Comparison of ENCODE assay signal across 26 mouse cellular contexts in genomic region chr14:57154916-57155315, GRCm38 (mm10). TPM values are rescaled to one million over a fixed set of nuclear protein-coding genes. Genes with fewer than 3 reads are reported as not detected.
DNase-seq lines count a peak whose midpoint lies in the region; ATAC-seq and TF ChIP-seq lines count a peak whose summit lies in the region.
"Had no signal": no experiment of that assay in that cellular context is flagged by ENCODE, and none has a peak within 500 bp of the region (broad histone marks: within the 10 kb centered on the region; RNA-seq: fewer than 3 reads in every experiment).

No protein-coding gene starts in this region.

- no peak overlapping the region for H3K4me3 ChIP-seq in midbrain, embryonic 16.5 days (ENCODE audit: low read depth, low read length)
- no peak overlapping the region for H3K4me3 ChIP-seq in midbrain, embryonic 13.5 days (replicated peaks)
- H3K4me3 ChIP-seq in limb, embryonic 11.5 days (ENCODE audit: low read depth, low read length), result no peak overlapping the region
- H3K4me3 ChIP-seq in limb, embryonic 14.5 days (replicated peaks; ENCODE audit: low read length), result no peak overlapping the region
- H3K4me3 ChIP-seq: hindbrain, embryonic 12.5 days; hindbrain, embryonic 15.5 days had no signal

- 0 out of 2 replicates have a peak, but pooled peaks have one; percentile 8 for ATAC-seq in midbrain, embryonic 16.5 days
- ATAC-seq in midbrain, embryonic 13.5 days, result no peak
- ATAC-seq in limb, embryonic 11.5 days (ENCODE audit: insufficient number of reproducible peaks, low FRiP score, low TSS enrichment, low read depth), result no peak
- ATAC-seq in limb, embryonic 14.5 days (ENCODE audit: low FRiP score, low read depth), result peak; percentile 67
- ATAC-seq: forebrain, embryonic 14.5 days; forebrain, postnatal 0 days had no signal

- TF ChIP-seq POLR2A in limb, embryonic 14.5 days (IDR thresholded peaks at IDR 0.05; ENCODE audit: borderline replicate concordance, extremely low read depth, insufficient read depth, insufficient read length), result no peak

- no peaks in the 10 kb centered on the region for H3K27me3 ChIP-seq in midbrain, embryonic 16.5 days (ENCODE audit: control insufficient read depth, insufficient read depth, low read depth, low read length)
- H3K27me3 ChIP-seq in midbrain, embryonic 13.5 days, result no peaks in the 10 kb centered on the region
- H3K27me3 ChIP-seq in limb, embryonic 11.5 days (ENCODE audit: control insufficient read depth, insufficient read depth, low read length), result no peaks in the 10 kb centered on the region
- no peaks in the 10 kb centered on the region for H3K27me3 ChIP-seq in limb, embryonic 14.5 days (ENCODE audit: control insufficient read depth, insufficient read depth, low read length)
- H3K27me3 ChIP-seq: CH12.LX; hindbrain, embryonic 15.5 days had no signal

- H3K4me2 ChIP-seq in midbrain, embryonic 16.5 days (ENCODE audit: low read length), result no peak overlapping the region
- H3K4me2 ChIP-seq in midbrain, embryonic 13.5 days (replicated peaks), result no peak overlapping the region
- H3K4me2 ChIP-seq in limb, embryonic 11.5 days (ENCODE audit: low read depth, severe bottlenecking), result no peak overlapping the region
- H3K4me2 ChIP-seq in limb, embryonic 14.5 days (replicated peaks; ENCODE audit: low read depth, low read length, severe bottlenecking), result no peak overlapping the region
- H3K4me2 ChIP-seq: heart, embryonic 11.5 days; hindbrain, embryonic 12.5 days; hindbrain, embryonic 15.5 days had no signal

- peaks cover 4% of the 10 kb centered on the region; the same call in 1 of the 2 replicates for H3K4me1 ChIP-seq in midbrain, embryonic 16.5 days (ENCODE audit: control insufficient read depth, insufficient read depth, low read length)
- 0 out of 2 replicates have a peak, but pooled peaks cover 10% of the 10 kb centered on the region for H3K4me1 ChIP-seq in midbrain, embryonic 13.5 days (replicated peaks)
- peaks cover 7% of the 10 kb centered on the region; the same call in 1 of the 2 replicates for H3K4me1 ChIP-seq in limb, embryonic 11.5 days (ENCODE audit: control insufficient read depth, insufficient read depth, low read length)
- H3K4me1 ChIP-seq in limb, embryonic 14.5 days (ENCODE audit: control insufficient read depth, insufficient read depth, low read length), result peaks cover 12% of the 10 kb centered on the region
- H3K4me1 ChIP-seq: hindbrain, embryonic 15.5 days had no signal

- no peak overlapping the region for H3K9ac ChIP-seq in midbrain, embryonic 16.5 days (ENCODE audit: low read depth, low read length)
- H3K9ac ChIP-seq in midbrain, embryonic 13.5 days (replicated peaks), result no peak overlapping the region
- no peak overlapping the region for H3K9ac ChIP-seq in limb, embryonic 11.5 days (ENCODE audit: low read length)
- no peak overlapping the region for H3K9ac ChIP-seq in limb, embryonic 14.5 days (ENCODE audit: low read depth, low read length, severe bottlenecking)
- H3K9ac ChIP-seq: forebrain, postnatal 0 days; hindbrain, embryonic 12.5 days; hindbrain, embryonic 15.5 days had no signal

- no peak overlapping the region for H3K27ac ChIP-seq in midbrain, embryonic 16.5 days (ENCODE audit: low read length)
- H3K27ac ChIP-seq in midbrain, embryonic 13.5 days, result no peak overlapping the region
- 0 out of 2 replicates have a peak overlapping the region, but pooled peaks have one; percentile 12 for H3K27ac ChIP-seq in limb, embryonic 11.5 days (replicated peaks; ENCODE audit: low read depth, low read length)
- H3K27ac ChIP-seq in limb, embryonic 14.5 days (replicated peaks; ENCODE audit: low read depth, low read length), result no peak overlapping the region
- H3K27ac ChIP-seq: hindbrain, embryonic 12.5 days; hindbrain, embryonic 15.5 days had no signal

- no peak for DNase-seq in limb, embryonic 11.5 days (ENCODE audit: low spot score)
- no peak for DNase-seq in limb, embryonic 14.5 days (ENCODE audit: low spot score)
- DNase-seq in cerebellum, postnatal 14 days, result no peak
- DNase-seq in right cerebral cortex, adult 18-20 months, result no peak
- DNase-seq: adrenal gland, adult 2 months; adrenal gland, postnatal 14 days; B cell, adult 2 months; cerebellum, adult 11 months; cerebellum, adult 8-10 months; cerebellum, postnatal 10 days; forebrain, postnatal 0 days; gastrocnemius, postnatal 10 days; heart, adult 11 months had no signal

- H3K36me3 ChIP-seq in midbrain, embryonic 16.5 days (ENCODE audit: control insufficient read depth, insufficient read depth, low read length), result no peaks in the 10 kb centered on the region
- H3K36me3 ChIP-seq in midbrain, embryonic 13.5 days, result no peaks in the 10 kb centered on the region
- no peaks in the 10 kb centered on the region for H3K36me3 ChIP-seq in limb, embryonic 11.5 days (ENCODE audit: control insufficient read depth, insufficient read depth, low read length)
- no peaks in the 10 kb centered on the region for H3K36me3 ChIP-seq in limb, embryonic 14.5 days (ENCODE audit: control insufficient read depth, insufficient read depth, low read length)
- H3K36me3 ChIP-seq: hindbrain, embryonic 12.5 days; hindbrain, embryonic 15.5 days had no signal

- H3K9me3 ChIP-seq in midbrain, embryonic 16.5 days (replicated peaks; ENCODE audit: control insufficient read depth, low read length, poor library complexity, severe bottlenecking), result 0 out of 2 replicates have a peak, but pooled peaks cover 5% of the 10 kb centered on the region
- no peaks in the 10 kb centered on the region for H3K9me3 ChIP-seq in midbrain, embryonic 13.5 days
- H3K9me3 ChIP-seq in limb, embryonic 11.5 days (ENCODE audit: control insufficient read depth, low read length), result no peaks in the 10 kb centered on the region; the same call in 1 of the 2 replicates
- no peaks in the 10 kb centered on the region for H3K9me3 ChIP-seq in limb, embryonic 14.5 days (ENCODE audit: control insufficient read depth, low read length)
- H3K9me3 ChIP-seq: hindbrain, embryonic 12.5 days; hindbrain, embryonic 15.5 days had no signal

- WGBS in midbrain, embryonic 16.5 days, result 46% methylated on average over 6 of the region's 6 CpGs
- 47% methylated on average over 6 of the region's 6 CpGs for WGBS in midbrain, embryonic 13.5 days
- 32% methylated on average over 6 of the region's 6 CpGs for WGBS in limb, embryonic 11.5 days
- 21% methylated on average over 6 of the region's 6 CpGs for WGBS in limb, embryonic 14.5 days

RNA-seq across cellular contexts. Expression of gene Gjb6, which starts 21.5 kb away (rescaled TPM):
- polyA plus RNA-seq in midbrain, embryonic 16.5 days (2015; fragmentation: Nextera tagmentation; extraction: Ambion mirVana), result 15.3 and 16.0 TPM in 2 replicates
- polyA plus RNA-seq in midbrain, embryonic 13.5 days (2015; fragmentation: Nextera tagmentation; extraction: Ambion mirVana), result 11.0 TPM in 2 replicates
- 9.9 and 11.0 TPM in 2 replicates for polyA plus RNA-seq in limb, embryonic 11.5 days (2014; fragmentation: Nextera tagmentation; extraction: Ambion mirVana)
- 27.1 and 31.6 TPM in 2 replicates for polyA plus RNA-seq in limb, embryonic 14.5 days (2012; rRNA removed)
- polyA plus RNA-seq in limb, embryonic 14.5 days (2014; fragmentation: Nextera tagmentation; extraction: Ambion mirVana), result 59.9 and 62.0 TPM in 2 replicates
- polyA plus RNA-seq: adrenal gland, adult 2 months; heart, embryonic 14.5 days; heart, postnatal 0 days; intestine, embryonic 14.5 days had no signal

RNA-seq across cellular contexts. Expression of gene Gm4491, which starts 39.2 kb away (rescaled TPM):
- polyA plus RNA-seq in midbrain, embryonic 16.5 days (2015; fragmentation: Nextera tagmentation; extraction: Ambion mirVana), result not detected in 2 replicates
- 0.09 TPM in 1 of 2 replicates, not detected in the other for polyA plus RNA-seq in midbrain, embryonic 13.5 days (2015; fragmentation: Nextera tagmentation; extraction: Ambion mirVana)
- not detected in 2 replicates for polyA plus RNA-seq in limb, embryonic 11.5 days (2014; fragmentation: Nextera tagmentation; extraction: Ambion mirVana)
- 0.04 TPM in 1 of 2 replicates, not detected in the other for polyA plus RNA-seq in limb, embryonic 14.5 days (2012; rRNA removed)
- polyA plus RNA-seq in limb, embryonic 14.5 days (2014; fragmentation: Nextera tagmentation; extraction: Ambion mirVana), result not detected in 2 replicates
- polyA plus RNA-seq: adrenal gland, adult 2 months; embryonic facial prominence, embryonic 11.5 days; embryonic facial prominence, embryonic 14.5 days; forebrain, embryonic 11.5 days; forebrain, embryonic 14.5 days; forebrain, postnatal 0 days; heart, embryonic 11.5 days; heart, embryonic 14.5 days; heart, postnatal 0 days; hindbrain, embryonic 12.5 days; intestine, embryonic 14.5 days had no signal

RNA-seq across cellular contexts. Expression of gene Gjb2, which starts 50.4 kb away (rescaled TPM):
- 10.4 and 11.0 TPM in 2 replicates for polyA plus RNA-seq in midbrain, embryonic 16.5 days (2015; fragmentation: Nextera tagmentation; extraction: Ambion mirVana)
- 10.0 and 11.4 TPM in 2 replicates for polyA plus RNA-seq in midbrain, embryonic 13.5 days (2015; fragmentation: Nextera tagmentation; extraction: Ambion mirVana)
- 48.0 and 53.9 TPM in 2 replicates for polyA plus RNA-seq in limb, embryonic 11.5 days (2014; fragmentation: Nextera tagmentation; extraction: Ambion mirVana)
- 33.6 and 39.1 TPM in 2 replicates for polyA plus RNA-seq in limb, embryonic 14.5 days (2012; rRNA removed)
- polyA plus RNA-seq in limb, embryonic 14.5 days (2014; fragmentation: Nextera tagmentation; extraction: Ambion mirVana), result 102 and 111 TPM in 2 replicates
- polyA plus RNA-seq: heart, embryonic 14.5 days had no signal

Comparison
In these comparisons a context has a peak if more than half of its experiments do, and no peak if none do; other contexts are left out.
1. ATAC-seq: peak in midbrain, embryonic 16.5 days (single experiment) and limb, embryonic 14.5 days (single experiment); none in midbrain, embryonic 13.5 days (single experiment) and limb, embryonic 11.5 days (single experiment).